Mouse (Mus musculus) right cerebral cortex, postnatal 4 days (tissue): Measurements from ENCODE around the gene Kcng1.

Experiments used
- DNase-seq: peaks from one replicate; pipeline ENCODE4 v3.0.0-alpha.2; 2022

Kcng1 gene

GRCm38 (mm10) chr2:168259046-168259445 is 22.5 kb downstream of the Kcng1 start:
- DNase-seq = no peak

- DNase-seq = no peak
These were observed 24.3 kb downstream of the Kcng1 start for GRCm38 (mm10) chr2:168257188-168257587.

GRCm38 (mm10) chr2:168256506-168256905 is 25.0 kb downstream of the Kcng1 start:
- DNase-seq = no peak

GRCm38 (mm10) chr2:168253822-168254221 is 27.7 kb downstream of the Kcng1 start:
- DNase-seq = peak; percentile 39

GRCm38 (mm10) chr2:168252639-168253292 is 28.8 kb downstream of the Kcng1 start:
- no peak for DNase-seq

GRCm38 (mm10) chr2:168250270-168250669 is 31.3 kb downstream of the Kcng1 start:
- DNase-seq = peak; percentile 91

- peak; percentile 52 for DNase-seq
These were observed 32.7 kb downstream of the Kcng1 start for GRCm38 (mm10) chr2:168248856-168249245.

GRCm38 (mm10) chr2:168248167-168248855 is 33.2 kb downstream of the Kcng1 start:
- DNase-seq = no peak

- DNase-seq = no peak
These were observed 36.0 kb downstream of the Kcng1 start for GRCm38 (mm10) chr2:168245571-168245970.

GRCm38 (mm10) chr2:168243278-168243677 is 38.3 kb downstream of the Kcng1 start:
- no peak for DNase-seq

GRCm38 (mm10) chr2:168242841-168243240 is 38.7 kb downstream of the Kcng1 start:
- no peak for DNase-seq

GRCm38 (mm10) chr2:168238335-168238734 is 43.2 kb downstream of the Kcng1 start:
- DNase-seq = no peak

- DNase-seq = no peak
These were observed 48.2 kb downstream of the Kcng1 start for GRCm38 (mm10) chr2:168233286-168233685.

GRCm38 (mm10) chr2:168231471-168231829 is 50.1 kb downstream of the Kcng1 start:
- DNase-seq = no peak

GRCm38 (mm10) chr2:168230773-168231470 is 50.6 kb downstream of the Kcng1 start:
- peak; percentile 25 for DNase-seq

- DNase-seq = peak; percentile 81
These were observed 51.4 kb downstream of the Kcng1 start, which contains the start of the genes Gm20716, Dpm1 and Mocs3 for GRCm38 (mm10) chr2:168230026-168230728. TSS of gene Gm20716 (minus strand) at chr2:168230364. TSS of gene Dpm1 (minus strand) at chr2:168230591. TSS of gene Mocs3 (plus strand) at chr2:168230622.

- no peak for DNase-seq
These were observed 52.2 kb downstream of the Kcng1 start for GRCm38 (mm10) chr2:168229116-168230025.

GRCm38 (mm10) chr2:168223326-168223725 is 58.2 kb downstream of the Kcng1 start:
- DNase-seq = no peak

- no peak for DNase-seq
These were observed 67.6 kb downstream of the Kcng1 start for GRCm38 (mm10) chr2:168213788-168214397.
